Mouse (Mus musculus) MEL (cell line): ENCODE measurements around the gene Ankrd34a. TPM values are rescaled to one million over a fixed set of nuclear protein-coding genes. Genes with fewer than 3 reads are reported as not detected.

Experiments used
- DNase-seq: peaks from one replicate; pipeline ENCODE4 v3.0.0; 2011; ENCODE audit warnings: low read depth, low spot score
- H3K27ac ChIP-seq: 2 replicates; pipeline ENCODE4 v1.5.1; 2012; ENCODE audit warnings: low read depth, mild to moderate bottlenecking, control low read depth, low read length, moderate library complexity; ENCODE audit not compliant: control insufficient read depth
- H3K27me3 ChIP-seq, 2 experiments: fragments of 150-350 bp in 1 of 2; sonication (generic) in 1 of 2; 2 replicates each; pipeline ENCODE4 v1.6.1; 2012; ENCODE audit warnings: low read length in 2 of 2, mild to moderate bottlenecking in 2 of 2, improper control_type of control experiment in 1 of 2, moderate library complexity in 1 of 2; ENCODE audit not compliant: insufficient read depth in 2 of 2, control insufficient read depth in 1 of 2
- H3K36me3 ChIP-seq, 2 experiments: 2 replicates each; pipeline ENCODE4 v1.6.1; 2012 to 2014; ENCODE audit warnings: low read length in 2 of 2, improper control_type of control experiment in 1 of 2, inconsistent platforms in 1 of 2, mild to moderate bottlenecking in 1 of 2; ENCODE audit not compliant: insufficient read depth in 2 of 2, control insufficient read depth in 1 of 2
- H3K4me1 ChIP-seq, 2 experiments: fragments of 150-350 bp in 1 of 2; sonication (generic) in 1 of 2; 2 replicates each; pipeline ENCODE4 v1.6.1; 2012; ENCODE audit warnings: low read length in 2 of 2, improper control_type of control experiment in 1 of 2, mild to moderate bottlenecking in 1 of 2; ENCODE audit not compliant: insufficient read depth in 2 of 2, control insufficient read depth in 1 of 2
- H3K4me3 ChIP-seq, 2 experiments: fragments of 150-350 bp in 1 of 2; sonication (generic) in 1 of 2; 2 replicates each; pipeline ENCODE4 v1.5.1; 2012; ENCODE audit warnings: low read depth in 2 of 2, low read length in 2 of 2, mild to moderate bottlenecking in 2 of 2, moderate library complexity in 2 of 2, control low read depth in 1 of 2, improper control_type of control experiment in 1 of 2; ENCODE audit not compliant: control insufficient read depth in 1 of 2, insufficient read depth in 1 of 2
- H3K79me2 ChIP-seq: 2 replicates; pipeline ENCODE4 v1.6.1; 2012; ENCODE audit warnings: mild to moderate bottlenecking, low read length, moderate library complexity; ENCODE audit not compliant: control insufficient read depth, poor library complexity, insufficient read depth
- H3K9ac ChIP-seq: 2 replicates; pipeline ENCODE4 v1.6.1; 2012; ENCODE audit warnings: low read depth, mild to moderate bottlenecking, control low read depth, low read length, moderate library complexity; ENCODE audit not compliant: control insufficient read depth, poor library complexity, severe bottlenecking
- H3K9me3 ChIP-seq: fragments of 150-350 bp; sonication (generic); replicated peaks from 2 replicates; pipeline ENCODE4 v1.6.1; 2012; ENCODE audit warnings: mild to moderate bottlenecking, low read length, improper control_type of control experiment, moderate library complexity; ENCODE audit not compliant: insufficient read depth
- BHLHE40 ChIP-seq: IDR thresholded peaks from 2 replicates; pipeline ENCODE4 v1.6.1; 2012; ENCODE audit warnings: low read depth, mild to moderate bottlenecking, inconsistent platforms, low read length, improper control_type of control experiment, borderline replicate concordance
- CHD1 ChIP-seq: IDR thresholded peaks from 2 replicates; pipeline ENCODE4 v1.6.1; 2012; ENCODE audit warnings: low read depth, mild to moderate bottlenecking, inconsistent platforms, low read length, improper control_type of control experiment
- E2F4 ChIP-seq: IDR thresholded peaks from 2 replicates; pipeline ENCODE4 v1.6.1; 2011; ENCODE audit warnings: low read depth, low read length, improper control_type of control experiment, borderline replicate concordance
- EP300 ChIP-seq, 2 experiments: IDR thresholded peaks; 2 replicates each; pipeline ENCODE4 v1.6.1; 2011; ENCODE audit warnings: improper control_type of control experiment in 2 of 2, low read length in 2 of 2, low read depth in 1 of 2, mild to moderate bottlenecking in 1 of 2
- GABPA ChIP-seq: IDR thresholded peaks from 2 replicates; pipeline ENCODE4 v1.6.1; 2012; ENCODE audit warnings: low read depth, mild to moderate bottlenecking, inconsistent platforms, low read length, improper control_type of control experiment, moderate library complexity
- GATA1 ChIP-seq: IDR thresholded peaks from 2 replicates; pipeline ENCODE4 v1.6.1; 2011; ENCODE audit warnings: low read depth, low read length, improper control_type of control experiment
- HCFC1 ChIP-seq: IDR thresholded peaks from 2 replicates; pipeline ENCODE4 v1.6.1; 2012; ENCODE audit warnings: low read depth, mild to moderate bottlenecking, inconsistent platforms, low read length, improper control_type of control experiment, moderate library complexity
- KAT2A ChIP-seq: conservative IDR thresholded peaks from 2 replicates; pipeline ENCODE4 v1.6.1; 2012; ENCODE audit warnings: low read depth, low read length, improper control_type of control experiment, inconsistent platforms
- MAFK ChIP-seq: IDR thresholded peaks from 2 replicates; pipeline ENCODE4 v1.6.1; 2011; ENCODE audit warnings: low read depth, mild to moderate bottlenecking, low read length, improper control_type of control experiment, borderline replicate concordance
- MAZ ChIP-seq: IDR thresholded peaks from 2 replicates; pipeline ENCODE4 v1.6.1; 2012; ENCODE audit warnings: low read depth, mild to moderate bottlenecking, inconsistent platforms, low read length, improper control_type of control experiment
- MEF2A ChIP-seq: IDR thresholded peaks from 2 replicates; pipeline ENCODE4 v1.6.1; 2014; ENCODE audit warnings: low read depth, mild to moderate bottlenecking, inconsistent platforms, low read length, improper control_type of control experiment; ENCODE audit not compliant: poor library complexity, insufficient replicate concordance, severe bottlenecking; ENCODE audit errors: extremely low read depth
- MXI1 ChIP-seq: IDR thresholded peaks from 2 replicates; pipeline ENCODE4 v1.6.1; 2011; ENCODE audit warnings: mild to moderate bottlenecking, low read depth, low read length, improper control_type of control experiment
- MYB ChIP-seq: IDR thresholded peaks from 2 replicates; pipeline ENCODE4 v1.6.1; 2011; ENCODE audit warnings: mild to moderate bottlenecking, low read depth, low read length, improper control_type of control experiment
- MYC ChIP-seq: IDR thresholded peaks from 2 replicates; pipeline ENCODE4 v1.6.1; 2011; ENCODE audit warnings: low read depth, mild to moderate bottlenecking, low read length, improper control_type of control experiment, moderate library complexity
- NELFE ChIP-seq: IDR thresholded peaks from 2 replicates; pipeline ENCODE4 v1.6.1; 2011; ENCODE audit warnings: low read depth, low read length, improper control_type of control experiment
- POLR2A ChIP-seq, 2 experiments: IDR thresholded peaks; 2 replicates each; pipeline ENCODE4 v1.6.1; 2011 to 2012; ENCODE audit warnings: low read length in 2 of 2, mild to moderate bottlenecking in 2 of 2, control low read depth in 1 of 2, improper control_type of control experiment in 1 of 2, low read depth in 1 of 2, moderate library complexity in 1 of 2; ENCODE audit not compliant: control insufficient read depth in 1 of 2, insufficient read depth in 1 of 2, poor library complexity in 1 of 2
- POLR2AphosphoS2 ChIP-seq: IDR thresholded peaks from 2 replicates; pipeline ENCODE4 v1.6.1; 2011; ENCODE audit warnings: low read length, improper control_type of control experiment
- POLR2AphosphoS5 ChIP-seq: IDR thresholded peaks from 2 replicates; pipeline ENCODE4 v1.6.1; 2012; ENCODE audit warnings: low read depth, borderline replicate concordance, mild to moderate bottlenecking, inconsistent platforms, low read length, moderate library complexity, mixed read lengths
- RAD21 ChIP-seq: IDR thresholded peaks from 2 replicates; pipeline ENCODE4 v1.6.1; 2011; ENCODE audit warnings: mild to moderate bottlenecking, low read depth, low read length, improper control_type of control experiment
- SMC3 ChIP-seq: IDR thresholded peaks from 2 replicates; pipeline ENCODE4 v1.6.1; 2011; ENCODE audit warnings: low read depth, low read length, improper control_type of control experiment
- TAL1 ChIP-seq: IDR thresholded peaks from 2 replicates; pipeline ENCODE4 v1.6.1; 2012; ENCODE audit warnings: mild to moderate bottlenecking, inconsistent platforms, low read length, moderate library complexity, mixed read lengths
- TCF12 ChIP-seq: IDR thresholded peaks from 2 replicates; pipeline ENCODE4 v1.6.1; 2014; ENCODE audit warnings: low read depth, mild to moderate bottlenecking, inconsistent platforms, low read length, improper control_type of control experiment, moderate library complexity
- UBTF ChIP-seq: IDR thresholded peaks from 2 replicates; pipeline ENCODE4 v1.6.1; 2012; ENCODE audit warnings: low read depth, mild to moderate bottlenecking, inconsistent platforms, low read length, improper control_type of control experiment, moderate library complexity, borderline replicate concordance; ENCODE audit not compliant: insufficient read depth
- USF1 ChIP-seq: IDR thresholded peaks from 2 replicates; pipeline ENCODE4 v1.6.1; 2014; ENCODE audit warnings: low read depth, mild to moderate bottlenecking, inconsistent platforms, low read length, improper control_type of control experiment, moderate library complexity
- ZC3H11A ChIP-seq: IDR thresholded peaks from 2 replicates; pipeline ENCODE4 v1.6.1; 2012; ENCODE audit warnings: low read depth, mild to moderate bottlenecking, inconsistent platforms, low read length, improper control_type of control experiment
- ZKSCAN1 ChIP-seq: IDR thresholded peaks from 2 replicates; pipeline ENCODE4 v1.6.1; 2012; ENCODE audit warnings: low read depth, mild to moderate bottlenecking, inconsistent platforms, low read length, improper control_type of control experiment, moderate library complexity
- ZMIZ1 ChIP-seq: IDR thresholded peaks from 2 replicates; pipeline ENCODE4 v1.6.1; 2012; ENCODE audit warnings: low read depth, mild to moderate bottlenecking, inconsistent platforms, low read length, improper control_type of control experiment, moderate library complexity
- ZNF384 ChIP-seq: IDR thresholded peaks from 2 replicates; pipeline ENCODE4 v1.6.1; 2012; ENCODE audit warnings: low read depth, mild to moderate bottlenecking, inconsistent platforms, low read length, improper control_type of control experiment
- polyA plus RNA-seq, 2 experiments: library from polyadenylated mRNA; stranded (reverse) in 1 of 2; unstranded in 1 of 2; fragments of >175 nt in 1 of 2; fragments of >200 nt in 1 of 2; gene quantifications; 2 replicates each; pipeline versions ENCODE4 v1.2.1 to v1.2.4; 2012; ENCODE audit warnings: low replicate concordance in 2 of 2, low read depth in 1 of 2; ENCODE audit not compliant: insufficient read length in 2 of 2, insufficient read depth in 1 of 2, missing spikeins in 1 of 2
- total RNA-seq: library from RNA; depleted of rRNA; stranded (reverse); fragments of 300-350 nt; gene quantifications from 2 replicates; pipeline ENCODE4 v1.2.3, GENCODE M21; 2012

Ankrd34a gene
- total and polyA plus RNA-seq, 3 experiments: 0.15 to 0.78 TPM; not detected in 1

GRCm38 (mm10) chr3:96623201-96623600 is 26.8 kb downstream of the Ankrd34a start:
- Histone ChIP-seq H3K4me3 (no peak overlapping the region), H3K36me3 (peaks cover 0 to 12% of the 10 kb centered on the region in 2 experiments; a peak in 2 of 4 replicates)
- TF ChIP-seq GABPA (no peak), E2F4 (no peak), NELFE (no peak), ZNF384 (no peak), UBTF (no peak), SMC3 (no peak), TCF12 (no peak), MXI1 (no peak), KAT2A (no peak), ZC3H11A (no peak), CHD1 (no peak), MEF2A (no peak)
- TF ChIP-seq, all 39 proteins: peak for 0
- Histone ChIP-seq H3K9ac (no peak overlapping the region), H3K9me3 (no peaks in the 10 kb centered on the region), H3K4me1 (peaks cover 4% of the 10 kb centered on the region in 2 experiments; a peak in 3 of 4 replicates), H3K27me3 (no peaks in the 10 kb centered on the region), H3K27ac (no peak overlapping the region), H3K79me2 (peaks cover 3% of the 10 kb centered on the region; the same call in 1 of the 2 replicates)
- no peak for DNase-seq

DNA sequence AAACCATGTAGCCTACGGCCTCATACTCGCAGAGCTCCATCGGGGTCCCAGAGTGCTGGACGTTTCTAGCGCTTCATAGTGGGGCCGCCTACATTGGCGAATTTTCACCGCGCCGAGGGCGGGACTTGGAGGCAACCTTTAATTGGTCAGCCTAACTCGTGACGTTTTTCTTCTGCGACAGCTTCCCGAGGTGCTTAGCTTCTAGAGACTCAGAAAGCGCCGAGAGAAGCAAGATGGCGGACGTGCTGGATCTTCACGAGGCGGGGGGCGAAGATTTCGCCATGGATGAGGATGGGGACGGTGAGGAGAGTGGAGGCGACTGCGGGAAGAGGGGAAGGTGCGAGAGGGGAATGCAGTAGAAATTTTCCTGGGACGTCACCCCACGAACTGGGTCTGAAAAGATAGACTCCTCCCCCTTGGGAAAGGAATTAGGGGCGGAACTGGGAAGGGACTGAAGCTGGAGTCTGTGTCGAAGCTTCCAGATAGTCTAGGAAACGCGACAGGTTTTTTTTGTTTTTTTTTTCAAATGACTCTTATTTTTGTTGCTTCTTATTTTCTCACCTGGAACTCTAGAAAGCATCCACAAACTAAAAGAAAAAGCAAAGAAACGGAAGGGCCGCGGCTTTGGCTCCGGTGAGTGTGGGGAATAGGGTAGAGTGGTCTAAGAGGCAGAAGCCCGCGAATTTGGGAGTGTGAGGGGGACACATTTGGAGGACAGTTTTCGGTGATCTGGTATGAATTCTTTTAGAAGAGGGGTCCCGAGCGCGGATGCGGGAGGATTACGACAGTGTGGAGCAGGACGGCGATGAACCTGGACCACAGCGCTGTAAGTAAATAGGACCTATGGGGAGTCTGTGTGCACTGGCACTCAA is 33.5 kb downstream of the Ankrd34a start, which contains the start of gene Rbm8a:
Gene Rbm8a (plus strand): TSS at position 205 of the 872 bp plus-strand sequence.
- no peaks in the 10 kb centered on the region for H3K9me3 ChIP-seq
- H3K4me3 ChIP-seq: peak within 1 kb of the TSS; percentile 76 to 78
- DNase-seq: peak; percentile 100
- peak within 1 kb of the TSS; percentile 65 for H3K27ac ChIP-seq
- no peaks in the 10 kb centered on the region for H3K27me3 ChIP-seq
- peaks cover 31% of the 10 kb centered on the region for H3K79me2 ChIP-seq
- H3K36me3 ChIP-seq: peaks cover 16 to 35% of the 10 kb centered on the region in 2 experiments
- H3K4me1 ChIP-seq: peaks cover 12 to 21% of the 10 kb centered on the region in 2 experiments
- peak within 1 kb of the TSS; percentile 80 for H3K9ac ChIP-seq
- 0 out of 2 replicates have a peak, but pooled peaks have one; percentile 29 for TF ChIP-seq ZC3H11A
- TF ChIP-seq MAFK: no peak
- no peak; a peak in 1 of 4 replicates for TF ChIP-seq EP300 (IDR thresholded peaks at IDR 0.05; ENCODE audit: low read depth in 1 of 2, low read length in 2 of 2)
- TF ChIP-seq TCF12: peak; percentile 87
- peak; percentile 87 for TF ChIP-seq POLR2AphosphoS5
- TF ChIP-seq USF1: peak; percentile 43; the same call in 1 of the 2 replicates
- TF ChIP-seq POLR2AphosphoS2: peak; percentile 100
- TF ChIP-seq ZKSCAN1: no peak
- TF ChIP-seq GATA1: no peak
- no peak for TF ChIP-seq TAL1
- no peak for TF ChIP-seq MEF2A
- TF ChIP-seq HCFC1: peak; percentile 96
- 0 out of 2 replicates have a peak, but pooled peaks have one; percentile 42 for TF ChIP-seq MAZ
- TF ChIP-seq KAT2A: peak; percentile 81
- peak; percentile 85; the same call in 1 of the 2 replicates for TF ChIP-seq E2F4
- no peak for TF ChIP-seq UBTF
- TF ChIP-seq BHLHE40: no peak
- no peak for TF ChIP-seq RAD21
- TF ChIP-seq MYB: no peak
- TF ChIP-seq POLR2A (IDR thresholded peaks at IDR 0.05; ENCODE audit: control insufficient read depth in 1 of 2, insufficient read depth in 1 of 2, low read depth in 1 of 2, low read length in 2 of 2, poor library complexity in 1 of 2): peak; percentile 93 to 100; a peak in 3 of 4 replicates
- peak; percentile 83; the same call in 1 of the 2 replicates for TF ChIP-seq MYC
- TF ChIP-seq MXI1: peak; percentile 97
- peak; percentile 98 for TF ChIP-seq ZMIZ1
- peak; percentile 99 for TF ChIP-seq NELFE
